Mouse (Mus musculus) NIH3T3 (cell line): ENCODE measurements around the gene Cyp17a1.

Experiments used
- DNase-seq: peaks from one replicate; pipeline ENCODE4 v3.0.0-alpha.2; 2012; ENCODE audit warnings: low read depth

Cyp17a1 gene

GRCm38 (mm10) chr19:46670691-46671090 lies 2.3 kb downstream of the Cyp17a1 start:
- peak; percentile 84 for DNase-seq

- DNase-seq: no peak
These were observed 3.2 kb downstream of the Cyp17a1 start for GRCm38 (mm10) chr19:46669802-46670201.

GRCm38 (mm10) chr19:46668263-46668662 lies 4.7 kb downstream of the Cyp17a1 start:
- DNase-seq: no peak

- no peak for DNase-seq
These were observed 5.7 kb downstream of the Cyp17a1 start for GRCm38 (mm10) chr19:46667300-46667699.

- peak; percentile 50 for DNase-seq
These were observed 7.5 kb downstream of the Cyp17a1 start for GRCm38 (mm10) chr19:46665474-46665873.

GRCm38 (mm10) chr19:46662784-46663183 lies 10.2 kb downstream of the Cyp17a1 start:
- no peak for DNase-seq

- DNase-seq: peak; percentile 48
These were observed 10.8 kb downstream of the Cyp17a1 start for GRCm38 (mm10) chr19:46662214-46662613.

- DNase-seq: no peak
These were observed 11.5 kb downstream of the Cyp17a1 start for GRCm38 (mm10) chr19:46661511-46661910.

- DNase-seq: no peak
These were observed 14.1 kb downstream of the Cyp17a1 start for GRCm38 (mm10) chr19:46658851-46659250.

GRCm38 (mm10) chr19:46658348-46658747 lies 14.6 kb downstream of the Cyp17a1 start:
- no peak for DNase-seq

GRCm38 (mm10) chr19:46657339-46658020 lies 15.5 kb downstream of the Cyp17a1 start:
- DNase-seq: peak; percentile 60

GRCm38 (mm10) chr19:46656151-46656840 lies 16.7 kb downstream of the Cyp17a1 start:
- no peak for DNase-seq

- DNase-seq: no peak
These were observed 17.3 kb downstream of the Cyp17a1 start for GRCm38 (mm10) chr19:46655626-46656025.

GRCm38 (mm10) chr19:46653616-46654235 lies 19.2 kb downstream of the Cyp17a1 start:
- no peak for DNase-seq

GRCm38 (mm10) chr19:46653188-46653587 lies 19.8 kb downstream of the Cyp17a1 start:
- DNase-seq: no peak

- no peak for DNase-seq
These were observed 24.4 kb downstream of the Cyp17a1 start for GRCm38 (mm10) chr19:46648565-46648964.

GRCm38 (mm10) chr19:46647850-46648249 lies 25.1 kb downstream of the Cyp17a1 start:
- peak; percentile 54 for DNase-seq

- DNase-seq: no peak
These were observed 25.7 kb downstream of the Cyp17a1 start for GRCm38 (mm10) chr19:46647254-46647653.

GRCm38 (mm10) chr19:46646041-46646481 lies 26.9 kb downstream of the Cyp17a1 start:
- no peak for DNase-seq

GRCm38 (mm10) chr19:46644793-46645602 lies 28.0 kb downstream of the Cyp17a1 start:
- DNase-seq: peak; percentile 74

- no peak for DNase-seq
These were observed 28.6 kb downstream of the Cyp17a1 start for GRCm38 (mm10) chr19:46644343-46644792.

- peak; percentile 40 for DNase-seq
These were observed 29.7 kb downstream of the Cyp17a1 start for GRCm38 (mm10) chr19:46643236-46643635.
